Mouse (Mus musculus): ENCODE measurements at regions not wholly inside any gene's neighbourhood (a gene's known extent, or its start where the extent isn't known, plus 50 kb on each side); places are given as distances from the start of the nearest gene placed in this dataset.

GRCm38 (mm10) chr2:137422656-137423055 is 306.2 kb upstream of the Jag1 start:
- Histone ChIP-seq H3K4me1 (ENCODE audit: control insufficient read depth, insufficient read depth, low read depth, low read length) (no peaks in the 10 kb centered on the region), H3K9me3 (ENCODE audit: control insufficient read depth, low read length) (no peaks in the 10 kb centered on the region), H3K9ac (ENCODE audit: low read depth, low read length) (no peak overlapping the region), H3K27ac (ENCODE audit: low read depth, low read length) (no peak overlapping the region), H3K4me2 (ENCODE audit: low read length) (no peak overlapping the region), H3K27me3 (replicated peaks; ENCODE audit: control insufficient read depth, insufficient read depth, low read length) (no peaks in the 10 kb centered on the region), H3K36me3 (ENCODE audit: control insufficient read depth, insufficient read depth, low read length) (no peaks in the 10 kb centered on the region), H3K4me3 (ENCODE audit: low read length) (no peak overlapping the region)
- ATAC-seq, result no peak
- 59% methylated on average over 3 of the region's 3 CpGs for WGBS

GRCm38 (mm10) chr2:137419678-137420077 is 303.2 kb upstream of the Jag1 start:
- Histone ChIP-seq H3K4me3 (ENCODE audit: low read length) (no peak overlapping the region), H3K4me1 (ENCODE audit: control insufficient read depth, insufficient read depth, low read depth, low read length) (no peaks in the 10 kb centered on the region), H3K36me3 (ENCODE audit: control insufficient read depth, insufficient read depth, low read length) (no peaks in the 10 kb centered on the region), H3K9me3 (ENCODE audit: control insufficient read depth, low read length) (no peaks in the 10 kb centered on the region), H3K9ac (ENCODE audit: low read depth, low read length) (no peak overlapping the region), H3K27ac (ENCODE audit: low read depth, low read length) (no peak overlapping the region), H3K4me2 (ENCODE audit: low read length) (no peak overlapping the region), H3K27me3 (replicated peaks; ENCODE audit: control insufficient read depth, insufficient read depth, low read length) (no peaks in the 10 kb centered on the region)
- no peak for ATAC-seq
- 73% methylated on average over 4 of the region's 4 CpGs for WGBS

- Histone ChIP-seq H3K36me3 (ENCODE audit: control insufficient read depth, insufficient read depth, low read length) (no peaks in the 10 kb centered on the region), H3K4me1 (ENCODE audit: control insufficient read depth, insufficient read depth, low read depth, low read length) (no peaks in the 10 kb centered on the region), H3K9me3 (ENCODE audit: control insufficient read depth, low read length) (no peaks in the 10 kb centered on the region), H3K27ac (ENCODE audit: low read depth, low read length) (no peak overlapping the region), H3K9ac (ENCODE audit: low read depth, low read length) (no peak overlapping the region), H3K4me2 (ENCODE audit: low read length) (no peak overlapping the region), H3K27me3 (replicated peaks; ENCODE audit: control insufficient read depth, insufficient read depth, low read length) (no peaks in the 10 kb centered on the region), H3K4me3 (ENCODE audit: low read length) (no peak overlapping the region)
- WGBS, result 83% methylated on average over 6 of the region's 6 CpGs
- no peak for ATAC-seq
These were observed 301.2 kb upstream of the Jag1 start for GRCm38 (mm10) chr2:137417691-137418090.

- no peaks in the 10 kb centered on the region for H3K36me3 ChIP-seq (ENCODE audit: control insufficient read depth, insufficient read depth, low read length)
- H3K9me3 ChIP-seq (ENCODE audit: control insufficient read depth, low read length), result no peaks in the 10 kb centered on the region
- H3K9ac ChIP-seq (ENCODE audit: low read depth, low read length), result no peak overlapping the region
- H3K4me2 ChIP-seq (ENCODE audit: low read length), result no peak overlapping the region
- whole genome bisulfite sequencing, result 91% methylated on average over 3 of the region's 3 CpGs
- H3K4me3 ChIP-seq (ENCODE audit: low read length), result no peak overlapping the region
- H3K4me1 ChIP-seq (ENCODE audit: control insufficient read depth, insufficient read depth, low read depth, low read length), result no peaks in the 10 kb centered on the region
- no peak for ATAC-seq
- no peak overlapping the region for H3K27ac ChIP-seq (ENCODE audit: low read depth, low read length)
- no peaks in the 10 kb centered on the region for H3K27me3 ChIP-seq (replicated peaks; ENCODE audit: control insufficient read depth, insufficient read depth, low read length)
These were observed 297.0 kb upstream of the Jag1 start for GRCm38 (mm10) chr2:137413432-137413831.

- WGBS, result 94% methylated on average over 2 of the region's 2 CpGs
These were observed 293.2 kb upstream of the Jag1 start for GRCm38 (mm10) chr2:137409611-137410010.

GRCm38 (mm10) chr2:137408294-137408693 is 291.9 kb upstream of the Jag1 start:
- H3K27me3 ChIP-seq (replicated peaks; ENCODE audit: control insufficient read depth, insufficient read depth, low read length), result no peaks in the 10 kb centered on the region
- no peak overlapping the region for H3K4me2 ChIP-seq (ENCODE audit: low read length)
- H3K36me3 ChIP-seq (ENCODE audit: control insufficient read depth, insufficient read depth, low read length), result no peaks in the 10 kb centered on the region
- 85% methylated on average over 2 of the region's 2 CpGs for WGBS
- no peak overlapping the region for H3K4me3 ChIP-seq (ENCODE audit: low read length)
- ATAC-seq, result no peak
- no peak overlapping the region for H3K9ac ChIP-seq (ENCODE audit: low read depth, low read length)
- no peaks in the 10 kb centered on the region for H3K4me1 ChIP-seq (ENCODE audit: control insufficient read depth, insufficient read depth, low read depth, low read length)
- no peak overlapping the region for H3K27ac ChIP-seq (ENCODE audit: low read depth, low read length)
- no peaks in the 10 kb centered on the region for H3K9me3 ChIP-seq (ENCODE audit: control insufficient read depth, low read length)

More at GRCm38 (mm10) chr2:137409611-137410010, 293.2 kb upstream of the Jag1 start:
- no peaks in the 10 kb centered on the region for H3K4me1 ChIP-seq (ENCODE audit: control insufficient read depth, insufficient read depth, low read depth, low read length)
- no peaks in the 10 kb centered on the region for H3K27me3 ChIP-seq (replicated peaks; ENCODE audit: control insufficient read depth, insufficient read depth, low read length)
- H3K4me2 ChIP-seq (ENCODE audit: low read length), result no peak overlapping the region
- no peak for ATAC-seq
- H3K36me3 ChIP-seq (ENCODE audit: control insufficient read depth, insufficient read depth, low read length), result no peaks in the 10 kb centered on the region
- H3K27ac ChIP-seq (ENCODE audit: low read depth, low read length), result no peak overlapping the region
- H3K4me3 ChIP-seq (ENCODE audit: low read length), result no peak overlapping the region
- H3K9ac ChIP-seq (ENCODE audit: low read depth, low read length), result no peak overlapping the region
- H3K9me3 ChIP-seq (ENCODE audit: control insufficient read depth, low read length), result no peaks in the 10 kb centered on the region

- Histone ChIP-seq H3K9ac (ENCODE audit: low read depth, low read length) (no peak overlapping the region), H3K36me3 (ENCODE audit: control insufficient read depth, insufficient read depth, low read length) (no peaks in the 10 kb centered on the region), H3K4me3 (ENCODE audit: low read length) (no peak overlapping the region), H3K27me3 (replicated peaks; ENCODE audit: control insufficient read depth, insufficient read depth, low read length) (no peaks in the 10 kb centered on the region), H3K27ac (ENCODE audit: low read depth, low read length) (no peak overlapping the region), H3K9me3 (ENCODE audit: control insufficient read depth, low read length) (no peaks in the 10 kb centered on the region), H3K4me2 (ENCODE audit: low read length) (no peak overlapping the region), H3K4me1 (ENCODE audit: control insufficient read depth, insufficient read depth, low read depth, low read length) (no peaks in the 10 kb centered on the region)
- no peak for ATAC-seq
- 69% methylated on average over 4 of the region's 4 CpGs for WGBS
These were observed 277.0 kb upstream of the Jag1 start for GRCm38 (mm10) chr2:137393486-137393885.

- no peaks in the 10 kb centered on the region for H3K4me1 ChIP-seq (ENCODE audit: control insufficient read depth, insufficient read depth, low read depth, low read length)
- no peaks in the 10 kb centered on the region for H3K27me3 ChIP-seq (replicated peaks; ENCODE audit: control insufficient read depth, insufficient read depth, low read length)
- H3K4me2 ChIP-seq (ENCODE audit: low read length), result no peak overlapping the region
- ATAC-seq, result no peak
- H3K9me3 ChIP-seq (ENCODE audit: control insufficient read depth, low read length), result no peaks in the 10 kb centered on the region
- WGBS, result 88% methylated on average over 2 of the region's 2 CpGs
- H3K4me3 ChIP-seq (ENCODE audit: low read length), result no peak overlapping the region
- H3K9ac ChIP-seq (ENCODE audit: low read depth, low read length), result no peak overlapping the region
- H3K27ac ChIP-seq (ENCODE audit: low read depth, low read length), result no peak overlapping the region
- H3K36me3 ChIP-seq (ENCODE audit: control insufficient read depth, insufficient read depth, low read length), result no peaks in the 10 kb centered on the region
These were observed 263.4 kb upstream of the Jag1 start for GRCm38 (mm10) chr2:137379816-137380215.

- no peaks in the 10 kb centered on the region for H3K27me3 ChIP-seq (replicated peaks; ENCODE audit: control insufficient read depth, insufficient read depth, low read length)
- ATAC-seq, result no peak
- no peak overlapping the region for H3K9ac ChIP-seq (ENCODE audit: low read depth, low read length)
- 88% methylated on average over 5 of the region's 5 CpGs for WGBS
- H3K27ac ChIP-seq (ENCODE audit: low read depth, low read length), result no peak overlapping the region
- H3K4me2 ChIP-seq (ENCODE audit: low read length), result no peak overlapping the region
- H3K36me3 ChIP-seq (ENCODE audit: control insufficient read depth, insufficient read depth, low read length), result no peaks in the 10 kb centered on the region
- no peaks in the 10 kb centered on the region for H3K9me3 ChIP-seq (ENCODE audit: control insufficient read depth, low read length)
- H3K4me1 ChIP-seq (ENCODE audit: control insufficient read depth, insufficient read depth, low read depth, low read length), result no peaks in the 10 kb centered on the region
- no peak overlapping the region for H3K4me3 ChIP-seq (ENCODE audit: low read length)
These were observed 258.9 kb upstream of the Jag1 start for GRCm38 (mm10) chr2:137375346-137375745.

- no peak overlapping the region for H3K4me3 ChIP-seq (ENCODE audit: low read length)
- no peak overlapping the region for H3K9ac ChIP-seq (ENCODE audit: low read depth, low read length)
- whole genome bisulfite sequencing, result 70% methylated on average over 2 of the region's 2 CpGs
- no peak overlapping the region for H3K27ac ChIP-seq (ENCODE audit: low read depth, low read length)
- no peak for ATAC-seq
- no peak overlapping the region for H3K4me2 ChIP-seq (ENCODE audit: low read length)
- H3K27me3 ChIP-seq (replicated peaks; ENCODE audit: control insufficient read depth, insufficient read depth, low read length), result no peaks in the 10 kb centered on the region
- no peaks in the 10 kb centered on the region for H3K4me1 ChIP-seq (ENCODE audit: control insufficient read depth, insufficient read depth, low read depth, low read length)
- H3K36me3 ChIP-seq (ENCODE audit: control insufficient read depth, insufficient read depth, low read length), result no peaks in the 10 kb centered on the region
- no peaks in the 10 kb centered on the region for H3K9me3 ChIP-seq (ENCODE audit: control insufficient read depth, low read length)
These were observed 254.6 kb upstream of the Jag1 start for GRCm38 (mm10) chr2:137371062-137371461.
